Mouse (Mus musculus): Measurements from ENCODE around the gene Commd6.
"Not testable (repeated sequence)": the region's sequence is repeated elsewhere in the genome, so short reads cannot be mapped to it uniquely, and the experiment has no call there.

DNA sequence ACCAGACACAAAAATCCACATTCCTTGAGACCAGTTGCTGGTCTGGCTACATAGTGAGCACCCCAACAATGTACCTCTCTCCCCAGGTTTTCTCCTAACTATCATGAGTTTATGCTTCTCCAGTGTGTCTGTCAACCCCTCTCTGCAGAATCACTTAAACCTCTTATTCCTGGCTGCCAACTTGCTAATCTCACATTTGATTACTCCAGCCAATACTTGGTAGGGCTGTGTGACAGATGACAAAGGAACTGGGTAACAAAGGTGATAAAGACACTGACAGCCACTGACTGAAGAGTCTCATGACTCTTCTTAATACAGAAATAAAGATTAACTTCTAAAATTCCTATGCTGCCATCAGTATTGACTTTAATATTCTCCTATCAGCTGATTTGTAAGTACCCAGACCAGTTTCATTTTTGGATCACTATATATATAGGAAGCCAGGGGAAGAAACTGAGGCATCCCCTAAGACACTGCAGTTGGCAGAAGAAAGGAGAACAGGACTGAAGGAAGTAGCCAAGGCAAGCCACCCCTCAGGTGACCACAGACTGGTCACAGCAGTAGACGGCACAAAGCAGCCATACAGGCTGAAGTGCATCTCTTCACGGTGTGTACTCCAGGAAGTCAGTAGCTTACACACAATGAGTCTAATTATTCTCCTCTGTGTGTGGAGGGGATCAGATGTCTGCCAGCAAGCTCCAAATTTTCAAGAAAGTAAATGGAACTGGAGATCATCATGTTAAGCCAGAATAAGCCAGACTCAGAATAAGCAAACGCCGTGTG, 52.1 kb downstream of the Commd6 start:
- not testable (repeated sequence) for TF ChIP-seq CTCF (IDR thresholded peaks at IDR 0.05; ENCODE audit: low read depth, low read length); GATA1 (IDR thresholded peaks at IDR 0.05; ENCODE audit: borderline replicate concordance, low read length); TAL1 (conservative IDR thresholded peaks at IDR 0.05; ENCODE audit: low read depth, low read length); GATA2 (IDR thresholded peaks at IDR 0.05; ENCODE audit: borderline replicate concordance, low read depth, low read length)
